Mouse (Mus musculus) bone marrow macrophage, adult 2 months (primary cell): ENCODE results near the gene Zc3h15.

Experiments
- CTCF ChIP-seq: IDR thresholded peaks from 2 replicates; pipeline ENCODE4 v1.5.1; 2012; ENCODE audit warnings: low read depth, mild to moderate bottlenecking, low read length, moderate library complexity
- POLR2A ChIP-seq: IDR thresholded peaks from 2 replicates; pipeline ENCODE4 v1.6.1; 2012; ENCODE audit warnings: mild to moderate bottlenecking, low read depth, low read length, borderline replicate concordance

DNA sequence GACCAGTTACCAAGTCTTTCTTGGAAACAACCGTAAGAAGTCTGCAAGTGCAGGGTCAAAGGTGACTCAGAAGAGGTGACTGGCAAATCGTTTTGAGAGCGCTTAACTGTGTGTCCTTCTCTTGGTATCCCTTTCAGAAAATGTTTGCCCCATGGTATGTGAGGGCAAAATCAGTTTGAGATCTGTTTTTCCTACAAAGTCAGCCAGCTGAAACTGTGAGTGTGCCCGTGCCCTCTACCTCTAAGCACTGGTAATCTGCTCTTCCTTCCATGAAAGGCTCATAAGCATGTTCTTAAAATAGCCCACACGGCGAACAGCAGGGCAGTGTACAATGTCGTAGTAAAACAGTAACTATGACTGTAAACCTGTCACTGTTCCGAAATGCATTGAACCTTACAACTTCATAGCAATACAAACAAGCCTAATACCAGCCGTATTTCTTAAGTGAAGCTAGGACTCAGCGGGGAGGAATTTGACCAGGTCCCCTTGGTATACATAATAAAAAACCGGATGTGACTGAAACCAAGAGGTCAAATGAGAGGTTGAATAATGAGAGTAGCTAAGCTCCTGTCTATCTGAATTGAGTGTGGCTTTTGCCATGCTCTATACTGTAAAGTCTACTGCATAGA lies 65.8 kb downstream of the Zc3h15 start:
- TF ChIP-seq CTCF (no peak), POLR2A (no peak)
